ENCODE assay signal across 19 mouse cellular contexts in genomic region chr9:110465336-110465735, GRCm38 (mm10). TPM values are rescaled to one million over a fixed set of nuclear protein-coding genes. Genes with fewer than 3 reads are reported as not detected.
"Had no signal": no experiment of that assay in that cellular context is flagged by ENCODE, and none has a peak within 500 bp of the region (broad histone marks: within the 10 kb centered on the region; RNA-seq: fewer than 3 reads in every experiment).

No protein-coding gene starts in this region.

- DNase-seq: lung, embryonic 14.5 days; lung, postnatal 10 days; lung, postnatal 4 days; midbrain, embryonic 14.5 days; retina, postnatal 1 day; right cerebral cortex, adult 18-20 months; right cerebral cortex, postnatal 25 days; right cerebral cortex, postnatal 4 days; spleen, adult 18-20 months; thymus, adult 18-20 months; thymus, postnatal 14 days; thymus, postnatal 36 days had no signal

- H3K4me1 ChIP-seq: midbrain, embryonic 10.5 days; midbrain, embryonic 12.5 days; neural tube, embryonic 13.5 days had no signal

- H3K9me3 ChIP-seq: midbrain, embryonic 10.5 days; midbrain, embryonic 12.5 days; neural tube, embryonic 13.5 days; neural tube, embryonic 15.5 days had no signal

- H3K4me2 ChIP-seq: lung, embryonic 14.5 days; midbrain, embryonic 12.5 days; neural tube, embryonic 13.5 days; neural tube, embryonic 15.5 days had no signal

- H3K36me3 ChIP-seq: midbrain, embryonic 12.5 days; neural tube, embryonic 15.5 days had no signal

- H3K27me3 ChIP-seq: midbrain, embryonic 12.5 days; neural tube, embryonic 13.5 days; neural tube, embryonic 15.5 days had no signal

- H3K27ac ChIP-seq: midbrain, embryonic 10.5 days; midbrain, embryonic 12.5 days; neural tube, embryonic 13.5 days; neural tube, embryonic 15.5 days had no signal

- ATAC-seq: midbrain, embryonic 16.5 days had no signal

- H3K4me3 ChIP-seq: midbrain, embryonic 10.5 days; midbrain, embryonic 12.5 days; myocyte; neural tube, embryonic 13.5 days; neural tube, embryonic 15.5 days had no signal

- H3K9ac ChIP-seq: lung, embryonic 14.5 days; midbrain, embryonic 12.5 days; neural tube, embryonic 13.5 days; neural tube, embryonic 15.5 days had no signal

RNA-seq across cellular contexts. Expression of gene Ngp, which starts 45.8 kb away (rescaled TPM):
- polyA plus RNA-seq: myocyte; small intestine, adult 2 months had no signal
